ENCODE assay signal across 8 mouse cellular contexts in the genomic region with DNA sequence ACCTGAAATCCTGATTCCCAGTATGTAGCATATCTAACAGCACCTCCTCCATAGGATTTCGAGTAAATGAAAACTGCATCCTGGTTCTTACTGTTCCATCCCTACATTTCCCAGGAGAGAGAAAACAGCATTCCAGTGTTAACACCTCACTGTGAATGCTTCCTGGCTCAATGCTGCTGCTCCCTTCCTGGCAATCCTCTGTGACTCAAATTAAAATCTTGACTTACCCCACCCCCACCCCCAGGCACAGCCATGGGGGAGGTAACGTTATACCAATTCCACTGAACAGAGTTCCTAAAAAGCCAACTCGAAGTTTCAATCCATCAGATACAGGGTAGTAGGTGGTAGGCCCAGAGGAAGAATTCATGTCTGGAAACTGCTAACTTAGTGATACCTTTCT. TPM values are rescaled to one million over a fixed set of nuclear protein-coding genes. Genes with fewer than 3 reads are reported as not detected.
A peak's percentile ranks its signal among the peaks of the same experiment; 100 is the strongest.
DNase-seq lines count a peak whose midpoint lies in the region; ATAC-seq and TF ChIP-seq lines count a peak whose summit lies in the region.

No protein-coding gene starts in this region.

- H3K4me1 ChIP-seq in hindbrain, embryonic 14.5 days (replicated peaks; ENCODE audit: control insufficient read depth, insufficient read depth, low read length), result peaks cover 8% of the 10 kb centered on the region
- H3K4me1 ChIP-seq in midbrain, embryonic 16.5 days (ENCODE audit: control insufficient read depth, insufficient read depth, low read length), result peaks cover 9% of the 10 kb centered on the region
- peaks cover 2% of the 10 kb centered on the region for H3K4me1 ChIP-seq in thymus, adult 2 months (replicated peaks; ENCODE audit: control insufficient read depth, insufficient read depth, low read length)

- no peaks in the 10 kb centered on the region for H3K27me3 ChIP-seq in hindbrain, embryonic 14.5 days (ENCODE audit: control insufficient read depth, insufficient read depth, low read length)
- H3K27me3 ChIP-seq in midbrain, embryonic 16.5 days (ENCODE audit: control insufficient read depth, insufficient read depth, low read depth, low read length), result no peaks in the 10 kb centered on the region
- H3K27me3 ChIP-seq in thymus, adult 2 months (ENCODE audit: control insufficient read depth, insufficient read depth, low read length), result no peaks in the 10 kb centered on the region

- WGBS in hindbrain, embryonic 14.5 days, result 44% methylated on average over 3 of the region's 3 CpGs
- WGBS in midbrain, embryonic 16.5 days, result 38% methylated on average over 3 of the region's 3 CpGs
- 33% methylated on average over 3 of the region's 3 CpGs for WGBS in thymus, adult 2 months

- H3K4me3 ChIP-seq in layer of hippocampus, adult 2 months, result peak overlapping the region; percentile 89
- H3K4me3 ChIP-seq in hindbrain, embryonic 14.5 days (replicated peaks; ENCODE audit: low read length), result peak overlapping the region; percentile 74
- peak overlapping the region; percentile 91 for H3K4me3 ChIP-seq in midbrain, embryonic 16.5 days (ENCODE audit: low read depth, low read length)
- H3K4me3 ChIP-seq in thymus, adult 2 months (ENCODE audit: control insufficient read depth, insufficient read depth, low read length), result no peak overlapping the region

- peaks cover 48% of the 10 kb centered on the region for H3K36me3 ChIP-seq in hindbrain, embryonic 14.5 days (replicated peaks; ENCODE audit: control insufficient read depth, insufficient read depth)
- 0 out of 2 replicates have a peak, but pooled peaks cover 8% of the 10 kb centered on the region for H3K36me3 ChIP-seq in midbrain, embryonic 16.5 days (ENCODE audit: control insufficient read depth, insufficient read depth, low read length)
- H3K36me3 ChIP-seq in thymus, adult 2 months (ENCODE audit: control insufficient read depth, insufficient read depth, low read length), result peaks cover 15% of the 10 kb centered on the region

- H3K4me2 ChIP-seq in hindbrain, embryonic 14.5 days (replicated peaks), result peak overlapping the region; percentile 71
- peak overlapping the region; percentile 74 for H3K4me2 ChIP-seq in midbrain, embryonic 16.5 days (ENCODE audit: low read length)

- DNase-seq in layer of hippocampus, adult 2 months (ENCODE audit: low spot score in 2 of 2), result no peak
- no peak for DNase-seq in layer of hippocampus, adult 9-10 months (ENCODE audit: low spot score)
- DNase-seq in brain, adult 2 months (ENCODE audit: low read depth, low spot score), result peak; percentile 29
- DNase-seq in hindbrain, embryonic 14.5 days (ENCODE audit: low spot score), result no peak
- no peak for DNase-seq in gastrocnemius, adult 8-10 months (ENCODE audit: low spot score in 2 of 2)
- no peak for DNase-seq in frontal cortex, postnatal 10 days (ENCODE audit: low spot score in 2 of 2)
- no peak for DNase-seq in thymus, adult 2 months

- H3K27ac ChIP-seq in layer of hippocampus, adult 2 months, result peak overlapping the region; percentile 93
- H3K27ac ChIP-seq in hindbrain, embryonic 14.5 days, result no peak overlapping the region
- H3K27ac ChIP-seq in midbrain, embryonic 16.5 days (ENCODE audit: low read length), result peak overlapping the region; percentile 91
- no peak overlapping the region for H3K27ac ChIP-seq in thymus, adult 2 months (ENCODE audit: control insufficient read depth, insufficient read depth, low read length)

- ATAC-seq in hindbrain, embryonic 14.5 days (ENCODE audit: low FRiP score), result no peak
- ATAC-seq in midbrain, embryonic 16.5 days, result peak; percentile 10; the same call in 1 of the 2 replicates

- no peaks in the 10 kb centered on the region for H3K9me3 ChIP-seq in hindbrain, embryonic 14.5 days (ENCODE audit: control insufficient read depth, low read length)
- no peaks in the 10 kb centered on the region for H3K9me3 ChIP-seq in midbrain, embryonic 16.5 days (replicated peaks; ENCODE audit: control insufficient read depth, low read length, poor library complexity, severe bottlenecking)

- H3K9ac ChIP-seq in hindbrain, embryonic 14.5 days, result peak overlapping the region; percentile 84
- H3K9ac ChIP-seq in midbrain, embryonic 16.5 days (ENCODE audit: low read depth, low read length), result peak overlapping the region; percentile 94

- TF ChIP-seq CTCF in layer of hippocampus, adult 2 months (conservative IDR thresholded peaks at IDR 0.05), result no peak
- TF ChIP-seq CTCF in thymus, adult 2 months (IDR thresholded peaks at IDR 0.05; ENCODE audit: borderline replicate concordance, control insufficient read depth, extremely low read depth, insufficient read depth, low read length, poor library complexity), result no peak

- no peak for TF ChIP-seq POLR2A in thymus, adult 2 months (IDR thresholded peaks at IDR 0.05; ENCODE audit: control insufficient read depth, extremely low read depth, insufficient read depth, low read length, poor library complexity)

RNA-seq across cellular contexts. Expression of a gene that starts 0.9 kb away (rescaled TPM):
- total RNA-seq in layer of hippocampus, adult 2 months (2021), result 10 to 100 TPM; 24.4 to 27.6 TPM
- polyA plus RNA-seq in hindbrain, embryonic 14.5 days (2014; fragmentation: Nextera tagmentation; extraction: Ambion mirVana), result 35.0 and 39.6 TPM in 2 replicates
- 36.8 and 41.8 TPM in 2 replicates for polyA plus RNA-seq in midbrain, embryonic 16.5 days (2015; fragmentation: Nextera tagmentation; extraction: Ambion mirVana)
- total RNA-seq in gastrocnemius, adult 8-10 months (2022), result 10 to 100 TPM in 1 of 4 experiments, 1 to 10 TPM in 3; 7.6 to 10.3 (median 9.1) TPM
- polyA plus RNA-seq in thymus, adult 2 months (2012; rRNA removed), result 39.8 and 44.3 TPM in 2 replicates

Comparison
In these comparisons a context has a peak if more than half of its experiments do, and no peak if none do; other contexts are left out.
1. H3K27ac ChIP-seq: peak in layer of hippocampus, adult 2 months (single experiment) and midbrain, embryonic 16.5 days (single experiment); none in hindbrain, embryonic 14.5 days (single experiment) and thymus, adult 2 months (single experiment).